Mouse (Mus musculus) heart, embryonic 14.5 days (tissue): ENCODE measurements around the gene Avil. TPM values are rescaled to one million over a fixed set of nuclear protein-coding genes. Genes with fewer than 3 reads are reported as not detected.

Source experiments
- ATAC-seq: fragments of 200-750 bp; cut with Nextera tagmentation; 2 replicates; pipeline ENCODE4 v1.8.0; 2017; ENCODE audit warnings: low read depth, moderate TSS enrichment; ENCODE audit not compliant: insufficient number of reproducible peaks, insufficient read depth, low FRiP score
- H3K27ac ChIP-seq, 2 experiments: fragments of 200-500 bp in 1 of 2; fragments of 300-500 bp in 1 of 2; sonication (generic) in 1 of 2; replicated peaks in 1 of 2; 2 replicates each; pipeline ENCODE4 v1.5.1; 2012 to 2014; ENCODE audit warnings: low read depth in 2 of 2, low read length in 2 of 2, control low read depth in 1 of 2, mild to moderate bottlenecking in 1 of 2, mixed read lengths in 1 of 2; ENCODE audit not compliant: control insufficient read depth in 1 of 2, insufficient read depth in 1 of 2
- H3K27me3 ChIP-seq: fragments of 300-500 bp; sonication (generic); 2 replicates; pipeline ENCODE4 v1.6.1; 2014; ENCODE audit warnings: mild to moderate bottlenecking, low read length, control low read depth; ENCODE audit not compliant: control insufficient read depth, insufficient read depth
- H3K36me3 ChIP-seq: fragments of 300-500 bp; sonication (generic); 2 replicates; pipeline ENCODE4 v1.6.1; 2014; ENCODE audit warnings: mild to moderate bottlenecking, control low read depth, low read length, mixed read lengths; ENCODE audit not compliant: control insufficient read depth, insufficient read depth
- H3K4me1 ChIP-seq, 2 experiments: fragments of 200-500 bp in 1 of 2; fragments of 300-500 bp in 1 of 2; sonication (generic) in 1 of 2; 2 replicates each; pipeline ENCODE4 v1.6.1; 2012 to 2014; ENCODE audit warnings: low read length in 2 of 2, control low read depth in 1 of 2, mixed read lengths in 1 of 2; ENCODE audit not compliant: control insufficient read depth in 2 of 2, insufficient read depth in 2 of 2
- H3K4me2 ChIP-seq: fragments of 300-500 bp; sonication (generic); 2 replicates; pipeline ENCODE4 v1.6.1; 2014; ENCODE audit warnings: mild to moderate bottlenecking, low read length
- H3K4me3 ChIP-seq, 2 experiments: fragments of 200-500 bp in 1 of 2; fragments of 300-500 bp in 1 of 2; sonication (generic) in 1 of 2; 2 replicates each; pipeline ENCODE4 v1.5.1; 2012 to 2014; ENCODE audit warnings: low read length in 2 of 2, mild to moderate bottlenecking in 2 of 2, control low read depth in 1 of 2, low read depth in 1 of 2, moderate library complexity in 1 of 2; ENCODE audit not compliant: control insufficient read depth in 1 of 2, insufficient read depth in 1 of 2
- H3K9ac ChIP-seq: fragments of 300-500 bp; sonication (generic); 2 replicates; pipeline ENCODE4 v1.6.1; 2014; ENCODE audit warnings: mild to moderate bottlenecking, low read length
- H3K9me3 ChIP-seq: fragments of 300-500 bp; sonication (generic); 2 replicates; pipeline ENCODE4 v1.6.1; 2016; ENCODE audit warnings: low read length, control low read depth; ENCODE audit not compliant: control insufficient read depth
- WGBS: fragments of 180-500 bp; shearing (Covaris S2); extraction: QIAGEN DNeasy Blood & Tissue Kit; methylation state at CpG from one replicate; pipeline ENCODE4 v1.1.7; 2014; 5-methylcytosine and 5-hydroxymethylcytosine counted together
- polyA plus RNA-seq: library from polyadenylated mRNA; unstranded; fragments of >200 nt; fragmentation: Nextera tagmentation; extraction: Ambion mirVana; gene quantifications from 2 replicates; pipeline ENCODE4 v1.2.1, GENCODE M21; 2014

Avil gene
- polyA plus RNA-seq, 1 experiment from 2014 or later = 0.39 TPM

DNA sequence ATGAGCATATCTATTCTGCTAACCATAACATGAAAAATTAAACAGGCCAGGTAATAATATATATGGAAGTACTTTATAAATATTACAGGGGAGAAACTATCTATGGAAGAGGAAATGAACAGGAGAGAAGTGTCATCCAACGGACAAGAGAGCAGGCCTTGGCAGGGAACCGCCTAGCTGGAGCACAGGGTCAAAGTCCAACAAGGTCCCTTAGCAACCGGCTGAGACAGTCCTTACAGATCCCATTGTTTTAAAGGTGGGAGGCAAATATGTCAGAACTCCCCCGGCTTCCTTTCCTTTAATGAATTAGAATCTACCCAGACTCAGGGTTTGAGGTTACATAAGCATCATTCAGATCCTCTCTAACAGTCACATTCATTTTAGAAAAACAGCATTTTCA is 23.4 kb upstream of the Avil start:
- H3K36me3 ChIP-seq = no peaks in the 10 kb centered on the region
- H3K9me3 ChIP-seq = no peaks in the 10 kb centered on the region
- no peak overlapping the region for H3K4me3 ChIP-seq
- H3K9ac ChIP-seq = no peak overlapping the region
- WGBS = 55% methylated on average over 4 of the region's 4 CpGs
- H3K27ac ChIP-seq = no peak overlapping the region
- H3K4me1 ChIP-seq = peaks cover 25 to 33% of the 10 kb centered on the region in 2 experiments
- no peaks in the 10 kb centered on the region for H3K27me3 ChIP-seq
- no peak overlapping the region for H3K4me2 ChIP-seq
- no peak for ATAC-seq

- H3K4me2 ChIP-seq = peak within 1 kb of the TSS; percentile 82
- H3K27me3 ChIP-seq = no peaks in the 10 kb centered on the region
- peaks cover 27 to 35% of the 10 kb centered on the region in 2 experiments for H3K4me1 ChIP-seq
- H3K36me3 ChIP-seq = no peaks in the 10 kb centered on the region
- H3K9me3 ChIP-seq = no peaks in the 10 kb centered on the region
- peak within 1 kb of the TSS; percentile 99 for H3K9ac ChIP-seq
- WGBS = 2% methylated on average over 45 of the region's 56 CpGs
- H3K4me3 ChIP-seq = peak within 1 kb of the TSS; percentile 95 to 97
- peak; percentile 94 for ATAC-seq
- peak within 1 kb of the TSS; percentile 99 to 100 for H3K27ac ChIP-seq
These were observed 22.1 kb upstream of the Avil start, which contains the start of gene Ctdsp2 for GRCm38 (mm10) chr10:126978277-126978994. Ctdsp2 (plus strand) TSS chr10:126978717.

- H3K4me3 ChIP-seq = peak overlapping the region; percentile 95 to 97
- peak overlapping the region; percentile 99 for H3K9ac ChIP-seq
- peak overlapping the region; percentile 82 for H3K4me2 ChIP-seq
- H3K4me1 ChIP-seq = peaks cover 34 to 43% of the 10 kb centered on the region in 2 experiments
- WGBS = 0% methylated on average over 56 of the region's 62 CpGs
- H3K27me3 ChIP-seq = no peaks in the 10 kb centered on the region
- ATAC-seq = peak; percentile 15
- peak overlapping the region; percentile 98 to 100 for H3K27ac ChIP-seq
- H3K36me3 ChIP-seq = no peaks in the 10 kb centered on the region
- no peaks in the 10 kb centered on the region for H3K9me3 ChIP-seq
These were observed 21.3 kb upstream of the Avil start for GRCm38 (mm10) chr10:126979121-126979635.

GRCm38 (mm10) chr10:126979636-126980151 is 20.8 kb upstream of the Avil start:
- under 1% methylated on average over 50 of the region's 57 CpGs for WGBS
- peak overlapping the region; percentile 99 for H3K9ac ChIP-seq
- ATAC-seq = no peak
- peak overlapping the region; percentile 95 to 97 for H3K4me3 ChIP-seq
- H3K9me3 ChIP-seq = no peaks in the 10 kb centered on the region
- peak overlapping the region; percentile 98 to 100 for H3K27ac ChIP-seq
- H3K4me1 ChIP-seq = peaks cover 39 to 48% of the 10 kb centered on the region in 2 experiments
- peak overlapping the region; percentile 82 for H3K4me2 ChIP-seq
- H3K27me3 ChIP-seq = no peaks in the 10 kb centered on the region
- no peaks in the 10 kb centered on the region for H3K36me3 ChIP-seq

- no peaks in the 10 kb centered on the region for H3K27me3 ChIP-seq
- H3K4me1 ChIP-seq = peaks cover 45 to 55% of the 10 kb centered on the region in 2 experiments
- peak overlapping the region; percentile 92 to 100 for H3K27ac ChIP-seq
- WGBS = 3% methylated on average over 16 of the region's 16 CpGs
- no peaks in the 10 kb centered on the region for H3K36me3 ChIP-seq
- peak overlapping the region; percentile 95 to 97 for H3K4me3 ChIP-seq
- ATAC-seq = no peak
- peak overlapping the region; percentile 82 for H3K4me2 ChIP-seq
- H3K9me3 ChIP-seq = no peaks in the 10 kb centered on the region
- H3K9ac ChIP-seq = peak overlapping the region; percentile 99
These were observed 20.1 kb upstream of the Avil start for GRCm38 (mm10) chr10:126980221-126980932.

GRCm38 (mm10) chr10:126980933-126981530 is 19.5 kb upstream of the Avil start:
- Histone ChIP-seq H3K4me2 (peak overlapping the region; percentile 82), H3K9ac (peak overlapping the region; percentile 99), H3K27ac (peak overlapping the region; percentile 92 to 100), H3K4me3 (peak overlapping the region; percentile 95 to 97), H3K27me3 (no peaks in the 10 kb centered on the region), H3K9me3 (no peaks in the 10 kb centered on the region), H3K4me1 (peaks cover 51 to 61% of the 10 kb centered on the region in 2 experiments), H3K36me3 (no peaks in the 10 kb centered on the region)
- WGBS = 3% methylated on average over 11 of the region's 11 CpGs
- ATAC-seq = no peak

- Histone ChIP-seq H3K4me2 (peak overlapping the region; percentile 82), H3K36me3 (no peaks in the 10 kb centered on the region), H3K4me3 (peak overlapping the region in 1 of 2 experiments; percentile 95; a peak in 3 of 4 replicates), H3K27me3 (no peaks in the 10 kb centered on the region), H3K27ac (peak overlapping the region in 1 of 2 experiments; percentile 100; a peak in 2 of 4 replicates), H3K9me3 (no peaks in the 10 kb centered on the region), H3K9ac (peak overlapping the region; percentile 99), H3K4me1 (peaks cover 57 to 68% of the 10 kb centered on the region in 2 experiments)
- ATAC-seq = no peak
- WGBS = 56% methylated on average over 3 of the region's 3 CpGs
These were observed 18.8 kb upstream of the Avil start for GRCm38 (mm10) chr10:126981746-126982145.
